Mouse (Mus musculus): ENCODE data around the gene Mknk2.

The Mknk2 gene

GRCm38 (mm10) chr10:80669737-80670485 lies 8.0 kb downstream of the Mknk2 start:
- DNase-seq (ENCODE audit: low spot score): no peak

GRCm38 (mm10) chr10:80669018-80669417 lies 8.9 kb downstream of the Mknk2 start:
- DNase-seq (ENCODE audit: low spot score): no peak

- DNase-seq (ENCODE audit: low spot score): no peak
These were observed 9.3 kb downstream of the Mknk2 start for GRCm38 (mm10) chr10:80668614-80669013.

- DNase-seq (ENCODE audit: low spot score): no peak
These were observed 11.0 kb downstream of the Mknk2 start for GRCm38 (mm10) chr10:80666837-80667412.

GRCm38 (mm10) chr10:80665981-80666733 lies 11.8 kb downstream of the Mknk2 start:
- no peak for DNase-seq (ENCODE audit: low spot score)

GRCm38 (mm10) chr10:80665459-80665858 lies 12.5 kb downstream of the Mknk2 start:
- DNase-seq (ENCODE audit: low spot score): no peak

GRCm38 (mm10) chr10:80665016-80665380 lies 12.9 kb downstream of the Mknk2 start:
- DNase-seq (ENCODE audit: low spot score): no peak

- peak; percentile 65 for DNase-seq (ENCODE audit: low spot score)
These were observed 13.5 kb downstream of the Mknk2 start for GRCm38 (mm10) chr10:80664197-80665015.

- no peak for DNase-seq (ENCODE audit: low spot score)
These were observed 14.3 kb downstream of the Mknk2 start for GRCm38 (mm10) chr10:80663485-80664196.

- DNase-seq (ENCODE audit: low spot score): no peak
These were observed 16.8 kb downstream of the Mknk2 start for GRCm38 (mm10) chr10:80661149-80661548.

GRCm38 (mm10) chr10:80659213-80659612 lies 18.7 kb downstream of the Mknk2 start:
- DNase-seq (ENCODE audit: low spot score): no peak

- DNase-seq (ENCODE audit: low spot score): no peak
These were observed 19.1 kb downstream of the Mknk2 start for GRCm38 (mm10) chr10:80658841-80659202.

- DNase-seq (ENCODE audit: low spot score): no peak
These were observed 19.6 kb downstream of the Mknk2 start for GRCm38 (mm10) chr10:80658194-80658840.

- no peak for DNase-seq (ENCODE audit: low spot score)
These were observed 20.9 kb downstream of the Mknk2 start, which contains the start of gene Btbd2 for GRCm38 (mm10) chr10:80656863-80657623. TSS of gene Btbd2 (minus strand) at chr10:80657071.

- DNase-seq (ENCODE audit: low spot score): peak; percentile 83
These were observed 21.6 kb downstream of the Mknk2 start for GRCm38 (mm10) chr10:80656130-80656862.

- DNase-seq (ENCODE audit: low spot score): no peak
These were observed 22.3 kb downstream of the Mknk2 start for GRCm38 (mm10) chr10:80655406-80656129.

- no peak for DNase-seq (ENCODE audit: low spot score)
These were observed 23.0 kb downstream of the Mknk2 start for GRCm38 (mm10) chr10:80654866-80655265.

GRCm38 (mm10) chr10:80653156-80653720 lies 24.7 kb downstream of the Mknk2 start:
- DNase-seq (ENCODE audit: low spot score): no peak

- DNase-seq (ENCODE audit: low spot score): no peak
These were observed 27.5 kb downstream of the Mknk2 start for GRCm38 (mm10) chr10:80650392-80650791.

Measured in ovary, postnatal 10 days (tissue).